Mouse (Mus musculus) thymus, adult 2 months (tissue): ENCODE results near the gene Smok3c.

Experiments
- CTCF ChIP-seq: fragments of 200-500 bp; IDR thresholded peaks from 2 replicates; pipeline ENCODE4 v1.5.1; 2012; ENCODE audit warnings: mild to moderate bottlenecking, control low read depth, low read length, moderate library complexity, borderline replicate concordance; ENCODE audit not compliant: control insufficient read depth, poor library complexity, insufficient read depth; ENCODE audit errors: extremely low read depth
- POLR2A ChIP-seq: fragments of 200-500 bp; IDR thresholded peaks from 2 replicates; pipeline ENCODE4 v1.6.1; 2012; ENCODE audit warnings: mild to moderate bottlenecking, low read length, control low read depth, moderate library complexity; ENCODE audit not compliant: control insufficient read depth, poor library complexity, insufficient read depth; ENCODE audit errors: extremely low read depth

- TF ChIP-seq CTCF (no peak), POLR2A (no peak)
These were observed 33.8 kb downstream of the Smok3c start for GRCm38 (mm10) chr5:138086842-138087241.
